Mouse (Mus musculus): ENCODE data around the gene Nkap. TPM values are rescaled to one million over a fixed set of nuclear protein-coding genes. Genes with fewer than 3 reads are reported as not detected.
"Not testable (repeated sequence)": the region's sequence is repeated elsewhere in the genome, so short reads cannot be mapped to it uniquely, and the experiment has no call there.

Nkap gene
- 25.2 and 30.6 TPM in 2 replicates for total RNA-seq (2014; rRNA removed)
- polyA plus RNA-seq (2015; fragmentation: Nextera tagmentation; extraction: Ambion mirVana) = 10.6 and 19.5 TPM in 2 replicates

GRCm38 (mm10) chrX:37126671-37127358 is at the start of gene Nkap:
Gene Nkap (plus strand): TSS chrX:37126795.
- H3K27me3 ChIP-seq (ENCODE audit: insufficient read depth, low read length) = no peaks in the 10 kb centered on the region
- WGBS = 26% methylated on average over 57 of the region's 58 CpGs

GRCm38 (mm10) chrX:37080345-37080744 is 46.2 kb upstream of the Nkap start:
- DNase-seq; H3K36me3 ChIP-seq (ENCODE audit: insufficient read depth); H3K4me3 ChIP-seq (ENCODE audit: low read depth, low read length); H3K9me3 ChIP-seq (ENCODE audit: low read length); ATAC-seq; H3K9ac ChIP-seq; H3K27ac ChIP-seq (ENCODE audit: low read depth, low read length); H3K4me2 ChIP-seq (ENCODE audit: low read depth); H3K4me1 ChIP-seq (ENCODE audit: insufficient read depth); H3K27me3 ChIP-seq (ENCODE audit: insufficient read depth, low read length): not testable (repeated sequence)
- 78% methylated on average over 3 of the region's 4 CpGs for WGBS

More at GRCm38 (mm10) chrX:37126671-37127358, at the start of gene Nkap:
- Histone ChIP-seq H3K9ac (peak within 1 kb of the TSS; percentile 66), H3K27ac (ENCODE audit: low read depth, low read length) (peak within 1 kb of the TSS; percentile 66; the same call in 1 of the 2 replicates), H3K4me1 (ENCODE audit: insufficient read depth) (no peaks in the 10 kb centered on the region), H3K9me3 (ENCODE audit: low read length) (no peaks in the 10 kb centered on the region), H3K4me2 (ENCODE audit: low read depth) (peak within 1 kb of the TSS; percentile 47), H3K4me3 (ENCODE audit: low read depth, low read length) (peak within 1 kb of the TSS; percentile 59), H3K36me3 (ENCODE audit: insufficient read depth) (no peaks in the 10 kb centered on the region)
- DNase-seq (peak; percentile 88), ATAC-seq (peak; percentile 96)
- TF ChIP-seq CTCF (IDR thresholded peaks at IDR 0.05; ENCODE audit: low read depth) = no peak

- ATAC-seq (no peak), DNase-seq (no peak)
- no peak overlapping the region for H3K4me3 ChIP-seq (ENCODE audit: low read depth, low read length)
- 0 out of 2 replicates have a peak, but pooled peaks cover 3% of the 10 kb centered on the region for H3K36me3 ChIP-seq (ENCODE audit: insufficient read depth)
- H3K27me3 ChIP-seq (ENCODE audit: insufficient read depth, low read length) = no peaks in the 10 kb centered on the region
- no peak overlapping the region for H3K9ac ChIP-seq
- no peaks in the 10 kb centered on the region for H3K4me1 ChIP-seq (ENCODE audit: insufficient read depth)
- H3K9me3 ChIP-seq (ENCODE audit: low read length) = no peaks in the 10 kb centered on the region
- H3K27ac ChIP-seq (ENCODE audit: low read depth, low read length) = no peak overlapping the region
- 51% methylated on average over 6 of the region's 6 CpGs for WGBS
- no peak overlapping the region for H3K4me2 ChIP-seq (ENCODE audit: low read depth)
- TF ChIP-seq CTCF (IDR thresholded peaks at IDR 0.05; ENCODE audit: low read depth) = no peak
These were observed 45.4 kb upstream of the Nkap start for GRCm38 (mm10) chrX:37081194-37081593.

- no peaks in the 10 kb centered on the region for H3K9me3 ChIP-seq (ENCODE audit: low read length)
- H3K27ac ChIP-seq (ENCODE audit: low read depth, low read length) = peak overlapping the region; percentile 87
- DNase-seq = no peak
- WGBS = 26% methylated on average over 19 of the region's 19 CpGs
- H3K36me3 ChIP-seq (ENCODE audit: insufficient read depth) = 0 out of 2 replicates have a peak, but pooled peaks cover 3% of the 10 kb centered on the region
- H3K27me3 ChIP-seq (ENCODE audit: insufficient read depth, low read length) = no peaks in the 10 kb centered on the region
- ATAC-seq = peak; percentile 58
- H3K9ac ChIP-seq = peak overlapping the region; percentile 57
- no peak for TF ChIP-seq CTCF (IDR thresholded peaks at IDR 0.05; ENCODE audit: low read depth)
- no peaks in the 10 kb centered on the region for H3K4me1 ChIP-seq (ENCODE audit: insufficient read depth)
- H3K4me3 ChIP-seq (ENCODE audit: low read depth, low read length) = peak overlapping the region; percentile 52
- peak overlapping the region; percentile 55 for H3K4me2 ChIP-seq (ENCODE audit: low read depth)
These were observed 42.2 kb upstream of the Nkap start for GRCm38 (mm10) chrX:37084318-37084926.

GRCm38 (mm10) chrX:37084927-37085660 is 41.5 kb upstream of the Nkap start, which contains the start of gene Rpl39:
Gene Rpl39 (minus strand): TSS chrX:37085402.
- peak within 1 kb of the TSS; percentile 87 for H3K27ac ChIP-seq (ENCODE audit: low read depth, low read length)
- H3K4me3 ChIP-seq (ENCODE audit: low read depth, low read length) = peak within 1 kb of the TSS; percentile 52
- 20% methylated on average over 38 of the region's 38 CpGs for WGBS
- peak within 1 kb of the TSS; percentile 57 for H3K9ac ChIP-seq
- H3K9me3 ChIP-seq (ENCODE audit: low read length) = no peaks in the 10 kb centered on the region
- no peaks in the 10 kb centered on the region for H3K4me1 ChIP-seq (ENCODE audit: insufficient read depth)
- H3K27me3 ChIP-seq (ENCODE audit: insufficient read depth, low read length) = no peaks in the 10 kb centered on the region
- H3K4me2 ChIP-seq (ENCODE audit: low read depth) = peak within 1 kb of the TSS; percentile 55
- 0 out of 2 replicates have a peak, but pooled peaks cover 3% of the 10 kb centered on the region for H3K36me3 ChIP-seq (ENCODE audit: insufficient read depth)
- peak; percentile 93 for DNase-seq
- TF ChIP-seq CTCF (IDR thresholded peaks at IDR 0.05; ENCODE audit: low read depth) = peak; percentile 46; the same call in 1 of the 2 replicates
- ATAC-seq = peak; percentile 97

GRCm38 (mm10) chrX:37085665-37086064 is 40.9 kb upstream of the Nkap start:
- 0 out of 2 replicates have a peak, but pooled peaks cover 3% of the 10 kb centered on the region for H3K36me3 ChIP-seq (ENCODE audit: insufficient read depth)
- H3K4me1 ChIP-seq (ENCODE audit: insufficient read depth) = no peaks in the 10 kb centered on the region
- TF ChIP-seq CTCF (IDR thresholded peaks at IDR 0.05; ENCODE audit: low read depth) = no peak
- peak overlapping the region; percentile 55 for H3K4me2 ChIP-seq (ENCODE audit: low read depth)
- H3K27ac ChIP-seq (ENCODE audit: low read depth, low read length) = peak overlapping the region; percentile 87
- ATAC-seq = peak; percentile 44
- no peaks in the 10 kb centered on the region for H3K27me3 ChIP-seq (ENCODE audit: insufficient read depth, low read length)
- no peak for DNase-seq
- H3K9me3 ChIP-seq (ENCODE audit: low read length) = no peaks in the 10 kb centered on the region
- H3K9ac ChIP-seq = peak overlapping the region; percentile 39; the same call in 1 of the 2 replicates
- WGBS = 24% methylated on average over 9 of the region's 9 CpGs
- peak overlapping the region; percentile 52 for H3K4me3 ChIP-seq (ENCODE audit: low read depth, low read length)

Measured in forebrain, postnatal 0 days (tissue).